ENCODE assay signal across 46 mouse cellular contexts in the genomic region with DNA sequence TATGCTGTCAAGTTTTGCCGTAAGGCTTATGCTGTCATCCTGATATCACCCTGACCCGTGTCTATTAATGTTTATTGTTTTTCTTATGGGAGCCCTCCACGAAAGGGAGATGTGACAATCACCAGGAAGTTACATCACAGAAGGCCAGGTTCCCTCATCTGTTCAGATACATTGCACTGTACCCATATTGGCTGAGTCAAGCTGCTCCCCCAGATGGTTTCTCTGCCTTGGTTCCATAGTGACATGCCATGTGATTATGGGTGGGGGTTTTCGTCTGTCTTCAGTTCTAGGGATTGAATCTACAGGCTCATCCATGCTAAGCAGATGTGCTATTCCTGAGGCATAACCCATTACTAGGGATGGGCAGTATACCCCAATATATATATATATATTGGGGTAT. TPM values are rescaled to one million over a fixed set of nuclear protein-coding genes. Genes with fewer than 3 reads are reported as not detected.
"Had no signal": no experiment of that assay in that cellular context is flagged by ENCODE, and none has a peak within 500 bp of the region (broad histone marks: within the 10 kb centered on the region; RNA-seq: fewer than 3 reads in every experiment).

No protein-coding gene starts in this region.

- H3K36me3 ChIP-seq: limb, embryonic 10.5 days; limb, embryonic 12.5 days; limb, embryonic 13.5 days; limb, embryonic 15.5 days; liver, embryonic 12.5 days; liver, embryonic 13.5 days; liver, embryonic 15.5 days; lung, embryonic 15.5 days; midbrain, embryonic 10.5 days; midbrain, embryonic 12.5 days; midbrain, embryonic 13.5 days; midbrain, embryonic 15.5 days had no signal

- H3K4me3 ChIP-seq: limb, embryonic 10.5 days; limb, embryonic 12.5 days; limb, embryonic 13.5 days; limb, embryonic 15.5 days; liver, embryonic 12.5 days; liver, embryonic 13.5 days; liver, embryonic 15.5 days; lung, embryonic 15.5 days; megakaryocyte, embryonic 14.5 days; midbrain, embryonic 10.5 days; midbrain, embryonic 12.5 days; midbrain, embryonic 13.5 days; midbrain, embryonic 15.5 days; myocyte had no signal

- DNase-seq: left cerebral cortex, postnatal 4 days; liver; liver, embryonic 13.5 days; liver, postnatal 0 days; lung, adult 18-20 months; lung, adult 2 months; lung, embryonic 14.5 days; lung, postnatal 10 days; lung, postnatal 14 days; lung, postnatal 36 days; lung, postnatal 4 days; midbrain, embryonic 14.5 days had no signal

- H3K27ac ChIP-seq: limb, embryonic 10.5 days; limb, embryonic 12.5 days; limb, embryonic 13.5 days; limb, embryonic 15.5 days; liver, embryonic 12.5 days; liver, embryonic 13.5 days; liver, embryonic 14.5 days; liver, embryonic 15.5 days; lung, embryonic 15.5 days; macrophage; midbrain, embryonic 10.5 days; midbrain, embryonic 12.5 days; midbrain, embryonic 13.5 days; midbrain, embryonic 15.5 days had no signal

- H3K27me3 ChIP-seq: midbrain, embryonic 15.5 days had no signal

- H3K4me1 ChIP-seq: liver, embryonic 12.5 days; liver, embryonic 13.5 days; liver, embryonic 15.5 days had no signal

RNA-seq across cellular contexts. Expression of a gene that starts 34.8 kb away (rescaled TPM):
- total RNA-seq: left cerebral cortex, postnatal 10 days; left cerebral cortex, postnatal 14 days; left cerebral cortex, postnatal 25 days; left cerebral cortex, postnatal 36 days; left cerebral cortex, postnatal 4 days; liver, adult 2 months; megakaryocyte progenitor cell, adult 5-6 weeks; megakaryocyte, adult 5-6 weeks; megakaryocyte-erythroid progenitor cell, adult 5-6 weeks; midbrain, postnatal 0 days; monocyte, adult 5-6 weeks had no signal
- polyA plus RNA-seq: limb, embryonic 10.5 days; limb, embryonic 11.5 days; limb, embryonic 12.5 days; limb, embryonic 13.5 days; limb, embryonic 14.5 days; limb, embryonic 15.5 days; liver, adult 2 months; liver, embryonic 11.5 days; liver, embryonic 12.5 days; liver, embryonic 13.5 days; liver, embryonic 14.5 days; liver, embryonic 15.5 days; liver, embryonic 16.5 days; liver, postnatal 0 days; lung, adult 2 months; lung, embryonic 14.5 days; lung, embryonic 15.5 days; lung, embryonic 16.5 days; lung, postnatal 0 days; macrophage; midbrain, embryonic 10.5 days; midbrain, embryonic 11.5 days; midbrain, embryonic 12.5 days; midbrain, embryonic 13.5 days; midbrain, embryonic 14.5 days; midbrain, embryonic 15.5 days; midbrain, embryonic 16.5 days; midbrain, postnatal 0 days; myocyte; neural tube, embryonic 11.5 days had no signal
